Mouse (Mus musculus) ES-E14 (cell line): ENCODE data around the gene Ppip5k1. TPM values are rescaled to one million over a fixed set of nuclear protein-coding genes. Genes with fewer than 3 reads are reported as not detected.
A peak's percentile ranks its signal among the peaks of the same experiment; 100 is the strongest.
"Not testable (repeated sequence)": the region's sequence is repeated elsewhere in the genome, so short reads cannot be mapped to it uniquely, and the experiment has no call there.

Experiments used
- DNase-seq: peaks from one replicate; pipeline ENCODE4 v3.0.0-alpha.2; 2013; ENCODE audit warnings: low read depth, low spot score
- H3K27ac ChIP-seq: 2 replicates; pipeline ENCODE4 v1.5.1; 2012; ENCODE audit warnings: low read depth, mild to moderate bottlenecking, low read length, moderate library complexity, mixed read lengths; ENCODE audit not compliant: poor library complexity, insufficient read depth, severe bottlenecking
- H3K36me3 ChIP-seq: 2 replicates; pipeline ENCODE4 v1.6.1; 2012; ENCODE audit warnings: mild to moderate bottlenecking, low read length, moderate library complexity, mixed read lengths; ENCODE audit not compliant: control insufficient read depth, poor library complexity, insufficient read depth, severe bottlenecking
- H3K4me1 ChIP-seq, 2 experiments: fragments of 150-350 bp in 1 of 2; sonication (generic) in 1 of 2; 2 replicates each; pipeline ENCODE4 v1.6.1; 2012; ENCODE audit warnings: low read length in 2 of 2, mild to moderate bottlenecking in 1 of 2, mixed read lengths in 1 of 2; ENCODE audit not compliant: control insufficient read depth in 2 of 2, insufficient read depth in 2 of 2, poor library complexity in 1 of 2
- H3K4me3 ChIP-seq, 2 experiments: fragments of 150-350 bp in 1 of 2; sonication (generic) in 1 of 2; 2 replicates each; pipeline ENCODE4 v1.5.1; 2012; ENCODE audit warnings: low read length in 2 of 2, low read depth in 1 of 2, mild to moderate bottlenecking in 1 of 2, mixed read lengths in 1 of 2; ENCODE audit not compliant: insufficient read depth in 1 of 2, poor library complexity in 1 of 2, severe bottlenecking in 1 of 2
- H3K9ac ChIP-seq: 2 replicates; pipeline ENCODE4 v1.6.1; 2012; ENCODE audit warnings: low read depth, mild to moderate bottlenecking, low read length, mixed read lengths; ENCODE audit not compliant: poor library complexity, insufficient read depth, severe bottlenecking
- H3K9me3 ChIP-seq: fragments of 150-350 bp; sonication (generic); 2 replicates; pipeline ENCODE4 v1.6.1; 2012; ENCODE audit warnings: low read depth, mild to moderate bottlenecking, low read length; ENCODE audit not compliant: control insufficient read depth, insufficient read depth
- CHD2 ChIP-seq: IDR thresholded peaks from 2 replicates; pipeline ENCODE4 v1.6.1; 2014; ENCODE audit warnings: mild to moderate bottlenecking, low read depth, low read length, inconsistent platforms
- HCFC1 ChIP-seq: IDR thresholded peaks from 2 replicates; pipeline ENCODE4 v1.6.1; 2012; ENCODE audit warnings: low read length, inconsistent platforms, borderline replicate concordance; ENCODE audit not compliant: insufficient read depth
- MAFK ChIP-seq: IDR thresholded peaks from 2 replicates; pipeline ENCODE4 v1.6.1; 2014; ENCODE audit warnings: mild to moderate bottlenecking, low read depth, low read length, inconsistent platforms; ENCODE audit not compliant: insufficient read depth
- ZC3H11A ChIP-seq: IDR thresholded peaks from 2 replicates; pipeline ENCODE4 v1.6.1; 2012; ENCODE audit warnings: low read depth, mild to moderate bottlenecking, inconsistent platforms, low read length, borderline replicate concordance
- ZNF384 ChIP-seq: IDR thresholded peaks from 2 replicates; pipeline ENCODE4 v1.6.1; 2012; ENCODE audit warnings: low read depth, low read length, inconsistent platforms
- in situ Hi-C, 2 experiments: fragments of 600-800 bp; cut with MboI; formaldehyde crosslinking; loops; one replicate each; pipeline ENCODE4 v1.15.1; 2025; ENCODE audit warnings: low sequenced_read_pairs in 2 of 2, inconsistent platforms in 1 of 2; ENCODE audit not compliant: unreplicated experiment in 2 of 2
- total RNA-seq: library from RNA; depleted of rRNA; stranded (reverse); fragments of 300-350 nt; gene quantifications from 2 replicates; pipeline ENCODE4 v1.2.3, GENCODE M21; 2012; rRNA removed

Gene Ppip5k1
- total RNA-seq, result 7.6 and 8.8 TPM in 2 replicates

DNA sequence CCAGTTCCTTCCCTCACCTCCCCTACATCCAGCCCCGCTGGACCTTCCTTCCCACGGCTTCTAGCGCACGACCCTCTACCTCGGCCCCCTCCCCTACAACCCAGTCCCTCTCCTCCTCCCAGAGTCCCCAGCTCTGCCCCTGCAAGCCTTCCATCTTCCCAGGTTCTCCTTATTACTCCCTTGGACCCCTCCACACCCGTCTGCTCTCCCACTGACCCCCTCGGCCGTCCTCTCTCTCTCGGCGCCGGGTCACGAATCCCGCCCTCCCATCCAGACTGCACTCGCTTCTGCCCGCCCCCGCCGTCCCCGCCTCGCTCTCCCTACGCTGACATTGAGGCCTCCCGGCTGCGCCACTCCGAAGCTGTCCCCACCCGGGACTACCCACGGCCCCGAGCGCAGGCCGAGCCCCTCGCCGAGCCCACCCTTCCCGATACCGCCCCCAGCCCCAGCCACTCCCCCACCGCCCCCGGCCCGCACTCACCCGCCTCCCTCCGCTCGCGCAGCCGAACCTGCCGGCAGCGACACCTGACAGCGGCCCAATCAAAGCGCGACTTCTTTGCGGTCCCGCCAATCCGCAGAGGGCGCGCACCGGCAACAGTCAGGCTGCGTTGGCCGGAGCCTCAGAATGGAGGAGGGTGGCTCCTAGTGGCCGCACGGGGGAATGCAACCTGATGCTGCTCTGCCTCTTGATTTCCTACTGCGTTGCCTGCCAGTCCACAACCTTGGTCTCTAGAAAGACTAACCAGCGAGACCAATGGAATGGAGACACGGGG, at the start of gene Ppip5k1:
Gene Ppip5k1, minus strand, starts transcription at position 577 of the 773 bp plus-strand sequence.
- no peaks in the 10 kb centered on the region for H3K9me3 ChIP-seq
- peak within 1 kb of the TSS; percentile 87 to 93 for H3K4me3 ChIP-seq
- peak within 1 kb of the TSS; percentile 82 for H3K9ac ChIP-seq
- TF ChIP-seq HCFC1 (peak; percentile 36; the same call in 1 of the 2 replicates), MAFK (no peak)
- H3K36me3 ChIP-seq, result no peaks in the 10 kb centered on the region
- H3K27ac ChIP-seq, result no peak within 1 kb of the TSS; the same call in 1 of the 2 replicates
- peaks cover 2 to 7% of the 10 kb centered on the region in 2 experiments; a peak in 2 of 4 replicates for H3K4me1 ChIP-seq
- DNase-seq, result peak; percentile 90
- in situ Hi-C loops, result no loop called here

DNA sequence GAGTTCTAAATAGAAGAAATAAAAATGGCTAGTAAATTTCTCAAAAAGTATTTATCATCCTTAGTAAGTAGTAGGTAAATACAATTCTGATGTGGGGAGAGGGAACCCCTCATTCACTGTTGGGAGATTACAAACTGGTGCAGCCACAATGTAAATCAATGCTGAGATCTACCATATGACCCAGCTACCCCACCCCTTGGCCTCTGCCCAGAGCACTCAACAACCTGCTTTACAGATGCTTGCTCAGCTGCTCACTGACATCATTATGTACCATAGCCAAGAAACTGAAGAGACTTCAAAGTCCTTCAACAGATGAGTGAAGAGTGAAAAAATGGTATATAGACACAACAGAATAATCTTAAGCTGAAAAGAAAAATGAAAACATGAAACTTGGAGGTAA, 48.1 kb upstream of the Ppip5k1 start:
- no peak for DNase-seq
- no peak overlapping the region for H3K27ac ChIP-seq
- no peak overlapping the region for H3K4me3 ChIP-seq
- H3K4me1 ChIP-seq, result no peaks in the 10 kb centered on the region
- no peaks in the 10 kb centered on the region for H3K9me3 ChIP-seq
- in situ Hi-C loops, result no loop called here
- TF ChIP-seq MAFK (no peak), ZC3H11A (no peak), ZNF384 (no peak), HCFC1 (no peak), CHD2 (no peak)
- no peak overlapping the region for H3K9ac ChIP-seq
- H3K36me3 ChIP-seq, result no peaks in the 10 kb centered on the region

DNA sequence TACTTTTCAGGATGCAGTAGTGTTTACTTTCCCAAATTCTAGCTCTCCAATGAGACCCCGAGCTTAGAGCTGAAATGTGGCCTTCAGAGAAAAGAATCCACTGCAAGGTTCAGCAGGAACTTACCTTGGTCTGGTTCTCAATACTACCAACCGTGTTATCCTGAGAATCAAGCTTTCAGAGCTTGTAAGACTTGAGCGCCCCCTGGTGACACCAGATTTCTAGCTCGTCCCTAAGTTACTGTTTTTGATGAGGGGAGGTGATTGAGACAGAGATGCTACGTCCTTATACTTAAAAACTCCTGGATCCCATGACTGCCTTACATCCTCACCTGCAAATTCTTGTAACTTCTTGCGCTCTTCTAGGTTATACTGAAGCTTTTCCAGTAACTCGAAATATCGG, 41.4 kb upstream of the Ppip5k1 start:
- no peaks in the 10 kb centered on the region for H3K9me3 ChIP-seq
- in situ Hi-C loops, result loop anchor here in 1 of 2 experiments (10.0 kb wide), 1 partner anchor 222 kb away; the partner anchor contains the start of genes Tubgcp4 and Zscan29
- H3K4me3 ChIP-seq, result no peak overlapping the region
- no peak overlapping the region for H3K27ac ChIP-seq
- TF ChIP-seq CHD2 (no peak), ZC3H11A (peak; percentile 55; the same call in 1 of the 2 replicates)
- no peak overlapping the region for H3K9ac ChIP-seq
- peak; percentile 78 for DNase-seq
- H3K36me3 ChIP-seq, result no peaks in the 10 kb centered on the region
- no peaks in the 10 kb centered on the region for H3K4me1 ChIP-seq

DNA sequence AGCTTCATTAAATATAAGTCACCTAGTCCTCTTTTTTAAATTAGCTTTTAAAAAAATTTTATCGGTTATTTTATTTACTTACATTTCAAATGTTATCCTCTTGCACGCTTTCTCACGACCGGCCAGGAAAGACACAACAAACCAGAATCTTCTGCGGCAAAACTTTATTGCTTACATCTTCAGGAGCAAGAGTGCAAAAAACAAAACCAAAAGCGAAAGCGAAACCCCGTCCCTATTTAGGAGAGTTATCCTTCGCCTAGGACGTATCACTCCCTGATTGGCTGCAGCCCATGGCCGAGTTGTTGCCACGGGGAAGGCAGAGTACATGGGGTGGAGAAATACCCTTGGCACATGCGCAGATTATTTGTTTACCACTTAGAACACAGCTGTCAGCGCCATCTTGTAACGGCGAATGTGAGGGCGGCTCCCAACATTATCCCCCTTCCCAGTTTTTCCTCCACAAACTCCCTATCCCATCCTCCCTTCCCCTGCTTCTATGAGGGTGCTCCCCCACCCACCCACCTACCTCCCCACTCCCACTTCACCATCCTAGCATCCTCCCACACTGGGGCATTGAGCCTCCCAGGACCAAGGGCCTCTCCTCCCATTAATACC, 31.9 kb upstream of the Ppip5k1 start, which contains the start of gene Strc:
Gene Strc, minus strand, starts transcription at position 208 of the 615 bp plus-strand sequence.
- in situ Hi-C loops, H3K9ac ChIP-seq, H3K4me1 ChIP-seq, H3K27ac ChIP-seq, DNase-seq, H3K36me3 ChIP-seq, H3K4me3 ChIP-seq, H3K9me3 ChIP-seq: not testable (repeated sequence)

DNA sequence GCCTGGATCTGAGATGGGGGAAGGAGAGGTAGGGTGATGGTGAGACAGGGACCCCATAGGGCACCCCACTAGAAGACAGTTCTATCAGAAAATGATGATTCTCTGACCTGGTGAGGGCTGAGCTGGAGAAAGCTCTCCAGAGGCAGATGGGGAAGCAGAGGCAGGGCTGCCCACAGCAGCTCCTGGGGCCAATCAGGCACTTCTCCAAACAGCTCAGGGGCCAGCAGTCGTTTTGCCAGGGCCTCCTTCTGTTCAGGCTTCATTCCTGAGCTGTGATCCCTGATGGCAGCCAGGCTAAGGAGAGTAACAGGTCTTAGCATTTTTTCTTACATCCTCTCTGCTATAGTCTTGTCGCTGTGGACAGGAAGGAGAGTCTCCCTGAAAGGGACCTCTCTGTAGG, 19.6 kb upstream of the Ppip5k1 start:
- Histone ChIP-seq H3K9ac (no peak overlapping the region), H3K36me3 (no peaks in the 10 kb centered on the region), H3K27ac (no peak overlapping the region), H3K4me1 (peaks cover 0 to 5% of the 10 kb centered on the region in 2 experiments; a peak in 1 of 4 replicates), H3K4me3 (no peak overlapping the region), H3K9me3 (no peaks in the 10 kb centered on the region)
- no peak for DNase-seq
- TF ChIP-seq MAFK (no peak), ZNF384 (no peak), HCFC1 (no peak), ZC3H11A (no peak), CHD2 (no peak)
- in situ Hi-C loops, result no loop called here
